Mouse (Mus musculus) erythroblast, embryonic 14.5 days (primary cell): Measurements from ENCODE around the gene Dnah7a. TPM values are rescaled to one million over a fixed set of nuclear protein-coding genes. Genes with fewer than 3 reads are reported as not detected.
"Not testable (repeated sequence)": the region's sequence is repeated elsewhere in the genome, so short reads cannot be mapped to it uniquely, and the experiment has no call there.

Experiments
- H3K27me3 ChIP-seq: 2 replicates; pipeline ENCODE4 v1.6.1; 2012; ENCODE audit warnings: inconsistent platforms; ENCODE audit not compliant: control insufficient read depth
- H3K36me3 ChIP-seq: 2 replicates; pipeline ENCODE4 v1.6.1; 2012; ENCODE audit warnings: mild to moderate bottlenecking, inconsistent platforms; ENCODE audit not compliant: control insufficient read depth
- H3K4me1 ChIP-seq: 2 replicates; pipeline ENCODE4 v1.6.1; 2012; ENCODE audit warnings: inconsistent platforms; ENCODE audit not compliant: control insufficient read depth
- H3K4me3 ChIP-seq: replicated peaks from 2 replicates; pipeline ENCODE3; 2012; ENCODE audit warnings: moderate library complexity, mild to moderate bottlenecking, inconsistent platforms
- H3K9me3 ChIP-seq: 2 replicates; pipeline ENCODE4 v1.6.1; 2012; ENCODE audit warnings: low read length, inconsistent platforms, mixed read lengths; ENCODE audit not compliant: control insufficient read depth
- GATA1 ChIP-seq: IDR thresholded peaks from 2 replicates; pipeline ENCODE4 v1.6.1; 2012; ENCODE audit warnings: low read length, inconsistent platforms, mixed read lengths
- TAL1 ChIP-seq: IDR thresholded peaks from 3 replicates; pipeline ENCODE4 v1.6.1; 2012; ENCODE audit warnings: low read length, inconsistent platforms, mixed read lengths
- polyA plus RNA-seq: library from polyadenylated mRNA; stranded (reverse); fragments of >175 nt; gene quantifications from 2 replicates; pipeline ENCODE4 v1.2.3, GENCODE M21; 2012

Gene Dnah7a
- polyA plus RNA-seq, 1 experiment = not detected

DNA sequence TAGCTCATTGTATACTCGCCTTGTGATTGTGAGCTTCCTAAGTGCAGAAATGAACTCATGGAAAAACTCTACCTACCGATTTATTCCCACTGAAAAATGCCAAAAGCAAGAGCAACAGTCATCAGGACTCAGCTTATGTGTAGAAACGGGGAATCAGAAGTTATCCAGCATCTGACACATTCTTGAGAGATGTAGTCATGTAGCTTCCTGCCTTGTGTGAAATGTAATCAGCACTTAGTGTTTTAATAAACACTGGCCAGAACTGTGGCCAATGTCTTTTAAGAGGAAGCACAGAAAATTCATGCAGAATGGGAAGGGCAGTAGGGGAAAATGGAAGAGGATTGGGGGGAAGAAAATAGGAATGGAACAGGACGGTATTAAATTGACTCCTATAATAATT lies 232.9 kb downstream of the Dnah7a start:
- H3K4me1 ChIP-seq = no peaks in the 10 kb centered on the region
- H3K36me3 ChIP-seq = no peaks in the 10 kb centered on the region
- no peaks in the 10 kb centered on the region for H3K9me3 ChIP-seq
- TF ChIP-seq GATA1 = no peak
- no peak for TF ChIP-seq TAL1
- no peaks in the 10 kb centered on the region for H3K27me3 ChIP-seq
- H3K4me3 ChIP-seq = no peak overlapping the region

- H3K27me3 ChIP-seq, H3K36me3 ChIP-seq, H3K4me1 ChIP-seq, H3K9me3 ChIP-seq, H3K4me3 ChIP-seq: not testable (repeated sequence)
These were observed 234.5 kb downstream of the Dnah7a start for GRCm38 (mm10) chr1:53472084-53472483.

DNA sequence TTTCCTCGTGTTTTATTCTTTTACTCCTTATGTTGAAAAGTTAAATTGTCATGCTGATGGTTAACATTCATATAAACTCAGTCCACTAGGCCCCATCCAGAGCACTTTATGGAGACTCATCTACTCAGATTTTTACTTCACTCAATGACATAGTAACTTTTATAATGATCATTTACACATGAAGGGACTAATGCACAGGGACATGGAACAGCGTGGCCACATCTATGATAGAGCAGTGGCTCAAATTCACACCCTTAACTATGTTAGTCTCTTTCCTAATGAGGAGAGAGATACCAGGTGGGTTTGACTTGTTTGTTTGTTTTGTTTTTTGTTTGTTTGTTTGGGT lies 239.3 kb downstream of the Dnah7a start:
- Histone ChIP-seq H3K9me3 (no peaks in the 10 kb centered on the region), H3K36me3 (no peaks in the 10 kb centered on the region), H3K4me3 (no peak overlapping the region), H3K27me3 (no peaks in the 10 kb centered on the region), H3K4me1 (no peaks in the 10 kb centered on the region)
- no peak for TF ChIP-seq GATA1
- no peak for TF ChIP-seq TAL1

DNA sequence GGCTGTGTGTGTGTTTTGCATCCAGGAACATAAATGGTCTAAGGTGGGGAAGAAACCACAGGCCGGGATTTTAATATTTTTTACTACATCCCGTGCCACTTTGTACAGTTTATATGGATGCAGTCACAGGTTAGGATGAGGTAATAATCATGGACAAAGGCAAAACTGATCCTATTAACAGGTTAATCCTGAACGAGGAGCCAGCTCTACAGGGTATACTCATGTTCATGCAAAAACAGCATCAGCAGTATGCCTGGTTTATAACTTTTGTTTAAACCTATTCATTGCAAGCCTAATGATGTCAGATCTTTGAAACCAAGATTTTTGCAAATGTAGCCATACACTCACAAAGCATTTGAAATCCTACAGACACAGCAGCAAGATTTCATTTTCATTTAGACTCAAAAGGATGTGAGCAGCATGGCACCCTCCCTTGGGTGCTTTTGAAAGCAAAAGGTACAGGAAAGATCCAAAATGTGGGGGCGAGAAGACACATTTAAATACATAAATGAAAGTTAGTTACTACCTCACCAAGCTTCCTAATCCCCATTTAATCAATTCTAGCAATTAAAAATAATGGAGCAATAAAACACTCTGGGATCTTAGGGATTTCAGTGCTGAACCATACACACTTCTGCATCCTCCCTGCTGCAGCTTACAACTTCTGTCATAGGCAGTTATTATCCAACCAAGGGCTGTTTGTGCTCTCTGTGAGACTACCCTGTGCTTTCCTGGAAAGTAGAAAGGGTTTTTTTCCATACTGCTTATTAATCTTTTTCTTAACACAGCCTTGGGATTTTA lies 239.9 kb downstream of the Dnah7a start:
- H3K4me1 ChIP-seq, H3K36me3 ChIP-seq, H3K4me3 ChIP-seq, H3K27me3 ChIP-seq, H3K9me3 ChIP-seq: not testable (repeated sequence)

DNA sequence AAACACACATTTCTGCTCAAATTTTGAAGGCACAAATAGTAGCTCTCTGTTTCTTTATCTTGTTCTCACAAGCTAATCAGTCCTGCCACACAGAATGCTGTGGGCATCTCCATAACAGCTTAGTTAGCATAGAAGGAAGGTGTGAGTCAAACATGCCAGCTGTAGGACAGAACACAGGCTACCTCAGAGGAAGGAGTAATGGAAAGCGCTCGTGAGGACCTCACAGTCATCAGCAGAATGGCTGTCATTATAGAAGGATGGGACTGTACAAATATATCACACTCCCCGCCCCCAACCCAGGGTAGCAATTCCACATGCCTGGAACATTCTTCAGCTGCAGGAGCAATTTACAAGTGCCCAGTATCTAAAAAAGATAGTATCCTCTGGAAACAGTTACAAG lies 267.4 kb downstream of the Dnah7a start:
- not testable (repeated sequence) for H3K36me3 ChIP-seq, H3K4me3 ChIP-seq, H3K9me3 ChIP-seq, H3K27me3 ChIP-seq, H3K4me1 ChIP-seq

DNA sequence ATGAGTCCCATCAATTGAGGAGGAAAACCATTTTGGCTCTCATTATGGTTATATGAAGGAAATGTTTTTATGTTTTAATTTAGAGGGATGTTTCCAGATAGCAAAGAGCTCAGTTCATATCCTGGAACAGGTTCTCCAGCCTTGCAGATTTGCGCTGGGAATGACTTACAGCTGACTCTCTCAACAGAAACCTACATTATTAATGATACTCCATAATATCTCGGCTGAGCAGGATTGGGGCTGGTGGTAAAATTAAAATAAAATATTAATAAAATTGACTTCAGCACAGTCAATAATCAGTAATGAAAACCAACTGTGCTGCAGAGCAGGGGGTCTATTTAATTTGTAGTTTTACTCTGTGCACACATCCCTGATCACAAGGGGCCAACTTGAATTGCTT lies 274.2 kb downstream of the Dnah7a start:
- not testable (repeated sequence) for H3K4me3 ChIP-seq, H3K4me1 ChIP-seq, H3K9me3 ChIP-seq, H3K27me3 ChIP-seq, H3K36me3 ChIP-seq

DNA sequence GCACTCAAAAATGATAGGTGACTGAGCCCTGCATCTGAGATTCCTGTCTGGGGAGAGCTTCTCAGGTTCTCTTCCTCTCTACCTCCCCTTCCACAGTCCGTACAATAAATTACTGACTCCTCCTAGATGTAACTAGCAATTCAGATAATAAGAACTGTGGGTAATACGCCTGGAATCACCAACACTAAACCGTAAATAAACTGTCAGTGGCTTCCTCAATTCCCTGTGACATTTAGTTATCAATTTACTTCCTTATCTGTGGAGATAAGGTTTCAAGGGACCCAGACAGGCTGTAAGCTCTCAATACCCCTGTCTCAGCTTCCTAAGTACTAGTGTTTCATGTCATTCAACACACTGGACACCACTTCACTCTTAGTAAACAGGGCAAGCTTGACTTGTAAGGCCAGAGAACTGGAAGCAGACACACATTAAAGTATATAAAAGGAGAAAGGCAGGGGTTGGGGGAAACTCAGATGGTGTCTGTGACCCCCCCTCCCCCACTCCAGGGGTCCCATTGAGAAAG lies 300.7 kb downstream of the Dnah7a start:
- Histone ChIP-seq H3K36me3 (no peaks in the 10 kb centered on the region), H3K4me1 (no peaks in the 10 kb centered on the region), H3K4me3 (no peak overlapping the region), H3K27me3 (no peaks in the 10 kb centered on the region), H3K9me3 (no peaks in the 10 kb centered on the region)
- no peak for TF ChIP-seq GATA1
- no peak for TF ChIP-seq TAL1

GRCm38 (mm10) chr1:53393936-53394760 lies 312.4 kb downstream of the Dnah7a start:
- H3K4me1 ChIP-seq, H3K9me3 ChIP-seq, H3K27me3 ChIP-seq, H3K4me3 ChIP-seq, H3K36me3 ChIP-seq: not testable (repeated sequence)

- H3K36me3 ChIP-seq = no peaks in the 10 kb centered on the region
- H3K4me1 ChIP-seq = no peaks in the 10 kb centered on the region
- no peak for TF ChIP-seq TAL1
- no peak for TF ChIP-seq GATA1
- no peaks in the 10 kb centered on the region for H3K27me3 ChIP-seq
- no peak overlapping the region for H3K4me3 ChIP-seq
- peaks cover 16% of the 10 kb centered on the region for H3K9me3 ChIP-seq
These were observed 317.8 kb downstream of the Dnah7a start for GRCm38 (mm10) chr1:53388762-53389161.
